In genomic region chr1:172392643-172393170, GRCm38 (mm10) we compare ENCODE assay signal across 15 mouse cellular contexts. TPM values are rescaled to one million over a fixed set of nuclear protein-coding genes. Genes with fewer than 3 reads are reported as not detected.
A peak's percentile ranks its signal among the peaks of the same experiment; 100 is the strongest.
DNase-seq lines count a peak whose midpoint lies in the region; ATAC-seq and TF ChIP-seq lines count a peak whose summit lies in the region.
"Had no signal": no experiment of that assay in that cellular context is flagged by ENCODE, and none has a peak within 500 bp of the region (broad histone marks: within the 10 kb centered on the region; RNA-seq: fewer than 3 reads in every experiment).

No protein-coding gene starts in this region.

- no peaks in the 10 kb centered on the region for H3K36me3 ChIP-seq in forebrain, embryonic 10.5 days (replicated peaks)
- H3K36me3 ChIP-seq in forebrain, postnatal 0 days (ENCODE audit: insufficient read depth) = no peaks in the 10 kb centered on the region
- no peaks in the 10 kb centered on the region for H3K36me3 ChIP-seq in midbrain, embryonic 11.5 days (ENCODE audit: control insufficient read depth, insufficient read depth, low read length)
- H3K36me3 ChIP-seq in midbrain, embryonic 10.5 days = no peaks in the 10 kb centered on the region
- H3K36me3 ChIP-seq in hindbrain, embryonic 16.5 days (ENCODE audit: control insufficient read depth, insufficient read depth, low read length) = no peaks in the 10 kb centered on the region
- no peaks in the 10 kb centered on the region for H3K36me3 ChIP-seq in myocyte (ENCODE audit: control insufficient read depth, insufficient read depth)
- H3K36me3 ChIP-seq: liver, embryonic 13.5 days had no signal

- WGBS in forebrain, embryonic 10.5 days = 84% methylated on average over 2 of the region's 2 CpGs
- WGBS in forebrain, postnatal 0 days = 64% methylated on average over 2 of the region's 2 CpGs
- WGBS in midbrain, embryonic 11.5 days = 73% methylated on average over 2 of the region's 2 CpGs
- WGBS in midbrain, embryonic 10.5 days = 88% methylated on average over 2 of the region's 2 CpGs
- 87% methylated on average over 2 of the region's 2 CpGs for WGBS in hindbrain, embryonic 16.5 days

- H3K79me2 ChIP-seq in myocyte (ENCODE audit: control insufficient read depth, insufficient read depth) = no peaks in the 10 kb centered on the region

- H3K4me2 ChIP-seq in forebrain, postnatal 0 days (ENCODE audit: low read depth) = no peak overlapping the region
- no peak overlapping the region for H3K4me2 ChIP-seq in midbrain, embryonic 11.5 days
- H3K4me2 ChIP-seq in hindbrain, embryonic 16.5 days (ENCODE audit: low read length) = no peak overlapping the region; the same call in 1 of the 2 replicates
- no peak overlapping the region for H3K4me2 ChIP-seq in myocyte (ENCODE audit: low read depth)

- no peak for DNase-seq in forebrain, embryonic 10.5 days (ENCODE audit: extremely low spot score, low spot score)
- no peak for DNase-seq in forebrain, postnatal 0 days
- no peak for DNase-seq in midbrain, embryonic 11.5 days (ENCODE audit: low spot score, missing footprints)
- no peak for DNase-seq in midbrain, embryonic 10.5 days (ENCODE audit: low spot score)
- no peak for DNase-seq in cerebellum, adult 11-12 months
- no peak for DNase-seq in adrenal gland, postnatal 14 days
- DNase-seq: cerebellum, adult 8-10 months; heart, postnatal 4 days; liver, embryonic 13.5 days; lung, postnatal 36 days had no signal

- H3K9ac ChIP-seq in forebrain, postnatal 0 days = no peak overlapping the region
- H3K9ac ChIP-seq in midbrain, embryonic 11.5 days (ENCODE audit: low read length) = no peak overlapping the region
- H3K9ac ChIP-seq in hindbrain, embryonic 16.5 days (ENCODE audit: low read depth, low read length) = no peak overlapping the region
- H3K9ac ChIP-seq: liver, embryonic 13.5 days had no signal

- H3K4me1 ChIP-seq in forebrain, embryonic 10.5 days = peaks cover 24% of the 10 kb centered on the region
- H3K4me1 ChIP-seq in forebrain, postnatal 0 days (ENCODE audit: insufficient read depth) = 0 out of 2 replicates have a peak, but pooled peaks cover 8% of the 10 kb centered on the region
- no peaks in the 10 kb centered on the region; the same call in 1 of the 2 replicates for H3K4me1 ChIP-seq in midbrain, embryonic 11.5 days (ENCODE audit: control insufficient read depth, insufficient read depth, low read length)
- peaks cover 16% of the 10 kb centered on the region for H3K4me1 ChIP-seq in midbrain, embryonic 10.5 days
- H3K4me1 ChIP-seq in hindbrain, embryonic 16.5 days (ENCODE audit: control insufficient read depth, insufficient read depth, low read depth, low read length) = peaks cover 8% of the 10 kb centered on the region
- H3K4me1 ChIP-seq: liver, embryonic 13.5 days had no signal

- H3ac ChIP-seq in myocyte (ENCODE audit: control insufficient read depth, insufficient read length) = peak overlapping the region; percentile 34

- H3K9me3 ChIP-seq in forebrain, embryonic 10.5 days = no peaks in the 10 kb centered on the region
- H3K9me3 ChIP-seq in forebrain, postnatal 0 days (ENCODE audit: low read length) = no peaks in the 10 kb centered on the region
- no peaks in the 10 kb centered on the region for H3K9me3 ChIP-seq in midbrain, embryonic 11.5 days (ENCODE audit: control insufficient read depth, low read length)
- H3K9me3 ChIP-seq in midbrain, embryonic 10.5 days (replicated peaks) = no peaks in the 10 kb centered on the region
- H3K9me3 ChIP-seq in hindbrain, embryonic 16.5 days (ENCODE audit: control insufficient read depth, low read length) = no peaks in the 10 kb centered on the region
- H3K9me3 ChIP-seq: liver, embryonic 13.5 days had no signal

- H3K27ac ChIP-seq in forebrain, embryonic 10.5 days = 0 out of 2 replicates have a peak overlapping the region, but pooled peaks have one; percentile 56
- no peak overlapping the region for H3K27ac ChIP-seq in forebrain, postnatal 0 days (ENCODE audit: low read depth, low read length)
- no peak overlapping the region for H3K27ac ChIP-seq in midbrain, embryonic 11.5 days (ENCODE audit: low read depth, low read length)
- no peak overlapping the region for H3K27ac ChIP-seq in midbrain, embryonic 10.5 days (replicated peaks)
- no peak overlapping the region for H3K27ac ChIP-seq in hindbrain, embryonic 16.5 days (ENCODE audit: low read depth, low read length)
- H3K27ac ChIP-seq: left cerebral cortex, adult 2 months; liver, embryonic 13.5 days had no signal

- no peak overlapping the region for H3K4me3 ChIP-seq in forebrain, embryonic 10.5 days
- no peak overlapping the region for H3K4me3 ChIP-seq in forebrain, postnatal 0 days (ENCODE audit: low read depth, low read length)
- no peak overlapping the region for H3K4me3 ChIP-seq in midbrain, embryonic 11.5 days (ENCODE audit: low read depth, low read length)
- no peak overlapping the region for H3K4me3 ChIP-seq in midbrain, embryonic 10.5 days
- H3K4me3 ChIP-seq in hindbrain, embryonic 16.5 days (ENCODE audit: low read length) = no peak overlapping the region
- no peak overlapping the region for H3K4me3 ChIP-seq in myocyte
- H3K4me3 ChIP-seq: left cerebral cortex, adult 2 months; liver, embryonic 13.5 days had no signal

- no peak for TF ChIP-seq CTCF in forebrain, postnatal 0 days (IDR thresholded peaks at IDR 0.05; ENCODE audit: low read depth)

- TF ChIP-seq POLR2A in myocyte (IDR thresholded peaks at IDR 0.05; ENCODE audit: insufficient read length, low read depth) = no peak

- ATAC-seq in forebrain, postnatal 0 days = no peak
- ATAC-seq in midbrain, embryonic 11.5 days (ENCODE audit: low FRiP score) = peak; percentile 54; the same call in 1 of the 2 replicates
- ATAC-seq in hindbrain, embryonic 16.5 days = peak; percentile 40; the same call in 1 of the 2 replicates
- ATAC-seq: Patski had no signal

- peaks cover 32% of the 10 kb centered on the region for H3K27me3 ChIP-seq in forebrain, embryonic 10.5 days (ENCODE audit: poor library complexity, severe bottlenecking)
- H3K27me3 ChIP-seq in forebrain, postnatal 0 days (ENCODE audit: insufficient read depth, low read length) = no peaks in the 10 kb centered on the region
- H3K27me3 ChIP-seq in midbrain, embryonic 11.5 days (ENCODE audit: control insufficient read depth, insufficient read depth, low read length) = no peaks in the 10 kb centered on the region
- H3K27me3 ChIP-seq in midbrain, embryonic 10.5 days (ENCODE audit: low read depth, poor library complexity, severe bottlenecking) = peaks cover 20% of the 10 kb centered on the region
- H3K27me3 ChIP-seq in hindbrain, embryonic 16.5 days (replicated peaks; ENCODE audit: control insufficient read depth, insufficient read depth, low read length) = no peaks in the 10 kb centered on the region
- no peaks in the 10 kb centered on the region for H3K27me3 ChIP-seq in myocyte (ENCODE audit: control insufficient read depth, insufficient read depth, insufficient read length)

TF ChIP-seq in myocyte, 11 proteins besides CTCF, POLR2A, EP300 and RAD21:
- no peak for TF ChIP-seq REST (IDR thresholded peaks at IDR 0.05; ENCODE audit: insufficient read depth, insufficient read length)
- no peak for TF ChIP-seq TCF12 (IDR thresholded peaks at IDR 0.05; ENCODE audit: insufficient read depth, poor library complexity, severe bottlenecking)
- TF ChIP-seq MYOG (IDR thresholded peaks at IDR 0.05; ENCODE audit: control insufficient read depth in 1 of 3, insufficient read depth in 1 of 3, insufficient read length in 2 of 3, low read depth in 2 of 3) = no peak
- TF ChIP-seq E2F4 (IDR thresholded peaks at IDR 0.05; ENCODE audit: insufficient read depth) = no peak
- no peak for TF ChIP-seq USF1 (IDR thresholded peaks at IDR 0.05; ENCODE audit: low read depth)
- no peak for TF ChIP-seq SRF (IDR thresholded peaks at IDR 0.05; ENCODE audit: control insufficient read depth, insufficient read length, low read depth)
- no peak for TF ChIP-seq CEBPB (IDR thresholded peaks at IDR 0.05; ENCODE audit: insufficient read depth, poor library complexity, severe bottlenecking)
- no peak for TF ChIP-seq MYOD1 (IDR thresholded peaks at IDR 0.05; ENCODE audit: control insufficient read depth in 1 of 3, insufficient read length in 2 of 3, low read depth in 2 of 3)
- no peak for TF ChIP-seq TCF3 (IDR thresholded peaks at IDR 0.05; ENCODE audit: insufficient read length, low read depth)
- no peak for TF ChIP-seq MAX (IDR thresholded peaks at IDR 0.05; ENCODE audit: low read depth)
- no peak for TF ChIP-seq POLR2AphosphoS2 (IDR thresholded peaks at IDR 0.05; ENCODE audit: insufficient read length, low read depth)

RNA-seq across cellular contexts. Expression of gene Pigm, which starts 16.4 kb away (rescaled TPM):
- 10.6 and 10.8 TPM in 2 replicates for polyA plus RNA-seq in forebrain, embryonic 10.5 days (2016; fragmentation: Nextera tagmentation; extraction: Ambion mirVana)
- total RNA-seq in forebrain, postnatal 0 days (2014; rRNA removed) = 10.4 and 14.5 TPM in 2 replicates
- polyA plus RNA-seq in forebrain, postnatal 0 days (2015; fragmentation: Nextera tagmentation; extraction: Ambion mirVana) = 1.9 and 2.3 TPM in 2 replicates
- polyA plus RNA-seq in midbrain, embryonic 11.5 days (2014; fragmentation: Nextera tagmentation; extraction: Ambion mirVana) = 11.0 and 12.2 TPM in 2 replicates
- polyA plus RNA-seq in midbrain, embryonic 10.5 days (2016; fragmentation: Nextera tagmentation; extraction: Ambion mirVana) = 9.3 and 9.9 TPM in 2 replicates
- 3.1 and 3.9 TPM in 2 replicates for polyA plus RNA-seq in hindbrain, embryonic 16.5 days (2015; fragmentation: Nextera tagmentation; extraction: Ambion mirVana)
- polyA plus RNA-seq in myocyte (2012; fragmentation: generic; extraction: Trizol) = 2.7 TPM
- total RNA-seq in adrenal gland, postnatal 14 days (2021) = 12.3 and 14.5 TPM in 2 replicates

RNA-seq across cellular contexts. Expression of gene Kcnj10, which starts 51.7 kb away (rescaled TPM):
- polyA plus RNA-seq in forebrain, embryonic 10.5 days (2016; fragmentation: Nextera tagmentation; extraction: Ambion mirVana) = 0.46 and 0.47 TPM in 2 replicates
- 3.2 and 4.1 TPM in 2 replicates for total RNA-seq in forebrain, postnatal 0 days (2014; rRNA removed)
- 1.4 and 2.9 TPM in 2 replicates for polyA plus RNA-seq in forebrain, postnatal 0 days (2015; fragmentation: Nextera tagmentation; extraction: Ambion mirVana)
- 0.75 TPM in 2 replicates for polyA plus RNA-seq in midbrain, embryonic 11.5 days (2014; fragmentation: Nextera tagmentation; extraction: Ambion mirVana)
- 0.46 and 0.75 TPM in 2 replicates for polyA plus RNA-seq in midbrain, embryonic 10.5 days (2016; fragmentation: Nextera tagmentation; extraction: Ambion mirVana)
- polyA plus RNA-seq in hindbrain, embryonic 16.5 days (2015; fragmentation: Nextera tagmentation; extraction: Ambion mirVana) = 3.5 and 3.9 TPM in 2 replicates
- polyA plus RNA-seq in myocyte (2012; fragmentation: generic; extraction: Trizol) = not detected
- 0.70 and 0.79 TPM in 2 replicates for total RNA-seq in adrenal gland, postnatal 14 days (2021)
- total RNA-seq: monocyte, adult 5-6 weeks had no signal
